Mouse (Mus musculus) cerebellum, postnatal 4 days (tissue): Measurements from ENCODE around the gene Crocc.

Source experiments
- DNase-seq, 2 experiments: peaks; one replicate each; pipeline ENCODE4 v3.0.0; 2022; ENCODE audit warnings: low spot score in 2 of 2, mixed read lengths in 1 of 2

Gene Crocc

GRCm38 (mm10) chr4:141020811-141021613, 39.3 kb downstream of the Crocc start:
- peak; percentile 77 to 90 for DNase-seq

DNA sequence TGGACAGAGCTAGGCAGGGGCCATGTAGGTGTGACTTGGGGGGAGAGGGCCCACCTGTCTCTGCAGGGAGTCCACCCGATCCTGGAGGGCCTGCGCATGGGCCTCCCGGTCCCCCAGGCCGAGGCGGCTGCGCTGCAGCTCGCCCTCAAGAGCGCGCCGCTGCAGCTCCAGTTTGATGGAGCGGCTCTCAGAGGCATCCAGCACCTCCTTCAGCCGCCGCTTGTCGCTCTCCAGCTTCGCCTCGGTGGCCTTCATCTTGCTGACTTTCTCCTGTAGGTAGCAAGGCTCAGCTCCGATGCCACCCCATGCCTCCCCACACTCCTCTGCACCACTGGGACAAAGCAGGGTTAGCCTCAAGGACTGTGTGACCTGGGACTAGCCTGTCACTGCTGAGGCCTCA, 40.1 kb downstream of the Crocc start:
- DNase-seq: no peak

- no peak for DNase-seq
Measured at GRCm38 (mm10) chr4:141017657-141018436, 42.5 kb downstream of the Crocc start.

DNA sequence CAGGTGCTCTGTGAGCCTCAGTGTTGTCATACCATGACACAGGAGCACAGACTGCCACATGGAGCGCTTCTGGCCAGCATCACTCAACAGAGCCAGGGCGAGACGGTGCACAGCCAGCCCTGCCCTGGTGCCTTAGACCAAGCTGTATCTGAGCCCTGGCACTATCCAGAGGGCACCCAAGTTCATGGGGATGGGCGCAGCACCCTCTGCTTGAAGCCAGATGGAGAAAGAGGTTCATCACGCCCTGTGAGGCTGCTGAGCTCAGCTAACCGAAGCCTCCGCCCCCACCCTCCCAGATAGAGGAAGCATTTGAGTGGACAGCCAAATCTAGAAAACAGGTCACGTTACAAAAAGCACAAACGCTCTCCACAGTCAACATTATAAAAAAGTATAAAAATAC, 44.0 kb downstream of the Crocc start:
- DNase-seq: no peak

DNA sequence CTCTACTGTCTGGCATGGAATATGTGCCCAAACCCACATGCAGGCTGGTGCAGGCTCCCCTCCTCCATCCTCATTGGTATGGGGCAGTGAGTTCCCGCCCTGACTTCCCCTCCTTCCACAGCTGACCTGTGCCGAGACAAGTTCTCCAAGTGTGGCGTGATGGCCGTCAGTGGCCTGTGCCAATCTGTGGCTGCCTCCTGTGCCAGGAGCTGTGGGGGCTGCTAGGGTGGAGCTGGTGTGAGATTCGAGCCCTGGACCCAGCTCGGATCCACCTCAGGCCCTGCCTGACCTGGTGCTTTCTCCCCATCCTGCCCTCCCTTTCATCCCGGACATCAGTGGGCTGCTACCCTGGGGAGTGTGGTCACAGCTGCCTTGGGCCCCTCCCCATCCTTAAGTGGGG, 45.0 kb downstream of the Crocc start:
- no peak for DNase-seq

- no peak for DNase-seq
Measured at GRCm38 (mm10) chr4:141014856-141015255, 45.5 kb downstream of the Crocc start.

DNA sequence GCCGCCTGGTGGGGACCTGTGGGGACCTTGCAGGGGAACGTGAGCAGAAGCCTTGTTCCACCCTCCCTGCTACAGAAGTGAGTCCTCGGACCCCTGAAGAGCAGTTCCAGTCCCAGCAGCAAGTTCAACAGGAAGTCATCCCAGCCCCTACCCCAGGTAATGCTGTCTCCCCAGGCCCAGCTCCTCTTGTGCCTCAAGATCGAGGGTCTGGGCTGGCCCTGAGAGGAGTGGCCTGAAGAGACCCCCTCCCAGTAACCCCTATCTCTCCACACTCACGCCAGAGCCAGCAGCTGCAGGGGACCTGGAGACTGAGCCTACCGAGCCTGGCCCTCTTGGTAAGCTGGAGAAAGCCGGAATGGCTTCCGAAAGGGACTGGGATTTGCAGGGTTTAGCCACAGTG, 46.2 kb downstream of the Crocc start:
- DNase-seq: no peak

- DNase-seq: no peak
Measured at GRCm38 (mm10) chr4:141012558-141012957, 47.8 kb downstream of the Crocc start.

DNA sequence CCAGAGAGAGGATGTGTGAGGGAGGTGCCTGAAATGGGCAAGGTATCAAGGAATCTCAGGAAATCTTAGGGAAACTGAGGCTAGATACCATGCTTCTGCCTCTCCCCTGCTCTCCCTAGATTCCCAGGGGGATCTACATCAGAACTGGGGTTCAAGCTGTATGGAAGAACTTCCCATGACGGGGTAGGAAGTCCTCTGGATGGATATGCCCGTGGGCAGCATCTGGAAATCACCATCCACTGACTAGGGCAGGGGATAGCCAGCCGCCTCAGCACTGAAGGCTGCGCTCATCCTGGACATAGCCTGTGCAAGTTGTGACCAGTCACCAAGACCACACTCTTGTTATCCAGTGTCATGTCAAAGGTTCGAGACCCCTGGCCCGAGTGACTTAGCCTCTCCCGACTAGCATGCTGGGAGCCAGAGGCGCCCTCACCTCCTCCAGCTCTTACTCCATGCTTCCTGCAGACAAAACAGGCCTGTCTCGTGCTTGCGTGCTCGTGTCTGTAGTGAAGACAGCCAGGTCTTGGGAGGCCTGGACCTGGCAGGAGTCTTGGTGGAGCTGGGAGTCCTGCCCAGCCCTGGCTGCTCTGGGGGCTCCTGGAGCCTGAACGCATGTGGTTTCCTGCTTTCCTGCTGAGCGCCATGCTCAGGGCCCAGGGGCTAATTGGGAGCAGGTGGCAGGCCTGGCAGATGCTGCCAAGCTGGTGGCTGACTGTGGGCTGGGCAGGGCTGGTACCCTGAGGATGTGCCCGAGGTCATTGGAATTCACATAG, 48.6 kb downstream of the Crocc start:
- DNase-seq: peak in 1 of 2 experiments; percentile 70

DNA sequence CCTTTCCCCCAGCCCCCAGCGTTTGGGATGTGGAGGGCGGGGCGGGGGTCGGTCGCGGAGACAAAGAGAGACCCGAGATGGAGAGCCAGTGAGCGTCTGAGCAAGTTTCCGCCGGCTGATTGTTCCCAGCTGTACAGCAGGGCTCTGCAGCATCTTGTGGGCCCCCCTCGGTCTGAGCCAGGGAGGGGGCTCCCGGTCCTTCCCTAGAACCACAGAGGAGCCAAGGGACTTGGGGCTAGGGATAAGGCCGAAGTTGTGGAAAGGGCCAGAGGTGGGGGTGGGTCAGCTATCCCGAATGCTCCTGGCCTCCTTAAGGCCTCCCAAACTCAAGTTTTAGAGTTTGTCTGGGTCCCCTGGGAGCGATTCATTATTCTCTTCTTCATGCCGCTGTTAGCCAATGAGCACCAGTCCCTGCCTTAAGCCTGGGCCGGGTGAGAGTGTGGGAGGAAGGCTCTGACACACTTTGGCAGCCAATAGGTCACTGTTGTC, 49.4 kb downstream of the Crocc start:
- DNase-seq: no peak

- no peak for DNase-seq
Measured at GRCm38 (mm10) chr4:141010526-141010925, 49.8 kb downstream of the Crocc start.

DNA sequence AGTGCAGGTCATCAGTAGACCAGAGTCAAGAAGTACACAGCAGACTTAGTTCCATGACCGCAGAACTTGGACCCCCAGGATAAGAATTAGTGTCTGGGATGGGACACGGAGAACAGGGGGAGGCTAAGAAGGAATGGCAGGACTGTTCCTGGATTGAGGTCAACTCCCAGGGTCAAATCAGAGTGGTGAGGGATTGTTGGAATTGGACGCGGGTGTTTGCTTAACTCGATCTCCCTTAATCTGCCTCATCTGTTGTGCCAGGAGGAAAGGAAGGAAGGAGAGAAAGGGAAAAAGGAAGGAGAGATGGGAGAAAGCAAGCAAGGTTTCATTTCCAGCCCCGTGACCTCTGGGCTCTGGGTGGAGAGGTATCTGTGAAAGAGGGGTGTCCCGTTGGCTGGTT, 50.2 kb downstream of the Crocc start, which contains the start of gene Mfap2:
Mfap2 (plus strand) TSS at position 301 of the 400 bp plus-strand sequence.
- DNase-seq: no peak

- DNase-seq: no peak
Measured at GRCm38 (mm10) chr4:141008028-141008427, 52.3 kb downstream of the Crocc start.

GRCm38 (mm10) chr4:141005983-141006382, 54.4 kb downstream of the Crocc start:
- DNase-seq: peak in 1 of 2 experiments; percentile 74

DNA sequence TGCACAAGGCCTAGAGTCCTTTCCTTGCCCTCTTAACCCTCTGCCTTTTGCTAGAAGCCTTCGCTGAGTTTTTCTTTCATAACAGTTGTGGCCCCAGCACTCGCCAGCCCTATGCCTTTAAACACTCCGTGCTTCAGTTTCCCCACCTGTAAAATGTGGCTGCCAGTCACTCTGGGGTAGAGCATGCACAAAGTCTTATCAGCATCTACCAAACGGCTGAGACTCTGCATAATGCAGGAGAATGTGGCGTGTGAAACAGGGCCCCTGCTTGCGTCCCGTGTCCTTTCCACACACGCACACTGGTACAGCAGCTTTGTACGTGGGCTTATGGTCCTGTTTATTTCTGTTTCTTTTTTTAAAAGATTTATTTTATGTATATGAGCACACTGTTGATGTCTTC, 63.5 kb downstream of the Crocc start:
- no peak for DNase-seq

DNA sequence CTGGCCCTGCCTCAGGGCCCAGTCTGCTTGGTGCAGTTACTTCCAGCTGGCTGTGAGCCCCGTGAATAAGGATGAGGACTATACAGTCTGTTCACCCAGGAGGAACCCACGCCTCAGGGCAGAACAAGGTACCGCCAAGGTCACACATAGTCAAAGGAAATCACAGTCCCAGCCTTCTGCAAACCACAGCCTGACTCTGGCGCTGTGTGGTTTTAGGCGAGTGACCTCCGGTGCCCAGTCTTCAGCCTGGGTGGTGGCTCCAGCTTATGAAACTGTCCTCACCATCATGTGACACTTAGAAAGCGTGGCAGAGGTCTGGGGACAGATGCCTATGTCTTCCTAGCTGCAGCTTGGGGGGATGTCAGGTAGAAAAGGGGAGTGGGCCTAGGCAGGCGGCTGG, 64.5 kb downstream of the Crocc start:
- DNase-seq: no peak

DNA sequence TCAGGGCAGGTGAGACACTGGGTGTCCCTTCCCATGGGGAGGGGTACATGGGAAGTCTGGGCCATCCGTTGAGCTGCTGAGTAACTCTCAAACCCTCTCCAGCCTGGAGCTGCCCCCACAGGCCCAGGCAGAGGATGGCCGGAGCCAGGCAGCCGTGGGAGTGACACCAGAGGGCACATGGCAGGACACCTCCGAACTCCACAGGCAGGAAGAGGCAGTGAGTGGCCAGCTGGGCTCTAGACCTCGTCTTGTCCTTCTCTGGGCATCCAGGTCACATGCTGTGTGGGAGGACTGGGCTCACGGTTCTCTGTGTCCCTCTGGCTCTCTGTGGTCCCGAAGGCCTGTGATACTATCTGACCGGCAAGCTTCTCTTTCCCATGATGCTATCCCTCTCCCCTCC, 66.5 kb downstream of the Crocc start:
- DNase-seq: no peak

GRCm38 (mm10) chr4:140992215-140992614, 68.1 kb downstream of the Crocc start:
- DNase-seq: no peak

DNA sequence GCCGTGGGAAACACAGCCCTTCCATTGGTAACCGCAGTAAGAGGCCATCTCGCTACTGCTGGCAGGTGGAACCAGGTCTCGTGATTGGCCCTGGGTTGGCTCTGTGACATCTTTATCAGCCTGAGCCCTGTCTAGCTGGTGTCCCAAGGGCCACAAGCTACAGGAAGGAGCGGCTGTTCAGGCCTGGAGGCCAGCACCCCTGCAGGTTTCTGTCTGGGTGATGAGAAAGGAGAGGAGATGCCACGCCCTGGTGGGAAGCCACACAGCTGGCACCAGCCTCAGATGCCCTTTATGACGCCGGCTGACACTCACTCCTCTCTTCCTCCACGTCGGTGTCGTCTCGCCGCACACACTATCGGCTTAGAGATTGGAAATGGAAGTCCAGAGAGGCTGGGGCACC, 70.9 kb downstream of the Crocc start:
- DNase-seq: no peak

GRCm38 (mm10) chr4:140988706-140989290, 71.6 kb downstream of the Crocc start:
- DNase-seq: no peak

- no peak for DNase-seq
Measured at GRCm38 (mm10) chr4:140987476-140987875, 72.9 kb downstream of the Crocc start.
